Mouse (Mus musculus): ENCODE data around the gene Eno2.

- no peak for TF ChIP-seq CTCF (conservative IDR thresholded peaks at IDR 0.05; ENCODE audit: low read length)
- TF ChIP-seq NANOG (IDR thresholded peaks at IDR 0.05; ENCODE audit: borderline replicate concordance, low read length), result no peak
Measured at GRCm38 (mm10) chr6:124807986-124808357, 38.5 kb upstream of the Eno2 start.

Measured in E14TG2a.4 (cell line).